Mouse (Mus musculus): ENCODE measurements around the gene Fbxo10. TPM values are rescaled to one million over a fixed set of nuclear protein-coding genes. Genes with fewer than 3 reads are reported as not detected.
"Not testable (repeated sequence)": the region's sequence is repeated elsewhere in the genome, so short reads cannot be mapped to it uniquely, and the experiment has no call there.

Fbxo10 gene
- total RNA-seq, 1 experiment from 2014 or later: 7.5 TPM

GRCm38 (mm10) chr4:45005452-45005851, 79.0 kb downstream of the Fbxo10 start:
- peak; percentile 32 for DNase-seq

- no peak for DNase-seq
Observed at GRCm38 (mm10) chr4:45000001-45000400, 84.4 kb downstream of the Fbxo10 start.

GRCm38 (mm10) chr4:44998071-44998470, 86.3 kb downstream of the Fbxo10 start:
- DNase-seq: no peak

- DNase-seq: no peak
Observed at GRCm38 (mm10) chr4:44994776-44995175, 89.6 kb downstream of the Fbxo10 start.

GRCm38 (mm10) chr4:44993847-44994246, 90.6 kb downstream of the Fbxo10 start:
- no peak for DNase-seq

- not testable (repeated sequence) for DNase-seq
Observed at GRCm38 (mm10) chr4:44993179-44993578, 91.2 kb downstream of the Fbxo10 start.

GRCm38 (mm10) chr4:44992330-44992729, 92.1 kb downstream of the Fbxo10 start:
- not testable (repeated sequence) for DNase-seq

GRCm38 (mm10) chr4:44990560-44990959, 93.8 kb downstream of the Fbxo10 start:
- DNase-seq: no peak

Other genes with a start within 250 kb of the Fbxo10 start
- gene Grhpr, start 103.2 kb downstream of the Fbxo10 start, total RNA-seq (2021): 153 and 188 TPM in 2 replicates
- 12.0 and 13.6 TPM in 2 replicates for gene Zbtb5, start 72.2 kb downstream of the Fbxo10 start, total RNA-seq (2021)
- 15.0 and 18.2 TPM in 2 replicates for gene Polr1e, start 66.0 kb downstream of the Fbxo10 start, total RNA-seq (2021)
- gene Tomm5, start 23.5 kb upstream of the Fbxo10 start, total RNA-seq (2021): 117 and 127 TPM in 2 replicates
- 6.2 and 8.4 TPM in 2 replicates for gene Frmpd1, start 100.3 kb upstream of the Fbxo10 start, total RNA-seq (2021)
- gene Trmt10b, start 212.5 kb upstream of the Fbxo10 start, total RNA-seq (2021): 12.0 and 13.4 TPM in 2 replicates

Measured in adrenal gland, postnatal 14 days (tissue).